Comparison of ENCODE assay signal across 8 mouse cellular contexts in genomic region chr7:44895593-44896434, GRCm38 (mm10). TPM values are rescaled to one million over a fixed set of nuclear protein-coding genes. Genes with fewer than 3 reads are reported as not detected.
A peak's percentile ranks its signal among the peaks of the same experiment; 100 is the strongest.
DNase-seq lines count a peak whose midpoint lies in the region; ATAC-seq and TF ChIP-seq lines count a peak whose summit lies in the region.

Fuz (plus strand) TSS chr7:44896079.

- no peaks in the 10 kb centered on the region for H3K27me3 ChIP-seq in Patski
- no peaks in the 10 kb centered on the region for H3K27me3 ChIP-seq in hindbrain, embryonic 13.5 days

- ATAC-seq in Patski = peak; percentile 55
- ATAC-seq in hindbrain, embryonic 13.5 days (ENCODE audit: low FRiP score) = peak; percentile 84

- H3K4me3 ChIP-seq in hindbrain, embryonic 13.5 days = peak within 1 kb of the TSS; percentile 56

- no peaks in the 10 kb centered on the region for H3K9me3 ChIP-seq in hindbrain, embryonic 13.5 days

- peak within 1 kb of the TSS; percentile 93 for H3K27ac ChIP-seq in hindbrain, embryonic 13.5 days

- under 1% methylated on average over 34 of the region's 34 CpGs for WGBS in hindbrain, embryonic 13.5 days

- H3K9ac ChIP-seq in hindbrain, embryonic 13.5 days = peak within 1 kb of the TSS; percentile 76

- H3K4me1 ChIP-seq in hindbrain, embryonic 13.5 days (replicated peaks) = peaks cover 61% of the 10 kb centered on the region

- peaks cover 22% of the 10 kb centered on the region for H3K36me3 ChIP-seq in hindbrain, embryonic 13.5 days

- peak within 1 kb of the TSS; percentile 80 for H3K4me2 ChIP-seq in hindbrain, embryonic 13.5 days

- peak; percentile 80 for DNase-seq in Patski (ENCODE audit: low read depth, low spot score)
- peak; percentile 93 for DNase-seq in cerebellum, postnatal 14 days
- DNase-seq in frontal cortex, postnatal 14 days (ENCODE audit: low spot score in 2 of 2) = peak; percentile 89 to 91
- peak; percentile 76 to 88 for DNase-seq in layer of hippocampus, postnatal 25 days (ENCODE audit: extremely low spot score in 1 of 2, low spot score in 1 of 2)
- peak; percentile 94 for DNase-seq in lung, postnatal 25 days (ENCODE audit: low spot score)
- peak; percentile 96 for DNase-seq in retina, embryonic 14.5 days (ENCODE audit: low spot score)
- peak; percentile 86 for DNase-seq in thymus, postnatal 4 days

- POLR2A ChIA-PET in Patski (lab: Charles Lee) = interaction anchor here (0.6 to 1.3 kb wide), 4 partner anchors 13 to 57 kb away, joined by 3 to 5 read pairs (median 3); partner anchors contain the start of gene Ap2a1

- CTCF ChIA-PET in Patski (lab: Charles Lee) = interaction anchor here (1.0 to 4.1 kb wide), 3 partner anchors 9 to 35 kb away, joined by 4 to 15 read pairs (median 7); partner anchors contain the start of gene Ap2a1

- in situ Hi-C loops in Patski (cut with MboI; ENCODE audit: low pct_unique_long_range_greater_than_20kb) = loop anchor here (10.0 kb wide), 1 partner anchor 59 kb away; no protein-coding TSS in a partner anchor

- no peak for TF ChIP-seq CTCF in Patski (IDR thresholded peaks at IDR 0.05)

RNA-seq across cellular contexts. Expression of gene Fuz, which starts in this region (rescaled TPM):
- polyA plus RNA-seq in Patski (2021) = 16.9 TPM
- 19.3 and 19.8 TPM in 2 replicates for polyA plus RNA-seq in hindbrain, embryonic 13.5 days (2015; fragmentation: Nextera tagmentation; extraction: Ambion mirVana)
- 10 to 100 TPM; 27.3 to 29.2 TPM for total RNA-seq in layer of hippocampus, postnatal 25 days (2021)

Comparison
In these comparisons a context has a peak if more than half of its experiments do, and no peak if none do; other contexts are left out.
1. Peak in every context shown above with its lines: DNase-seq, ATAC-seq, H3K4me3 ChIP-seq and H3K27ac ChIP-seq.